Mouse (Mus musculus): ENCODE data around the gene Erc2.

Erc2 gene

GRCm38 (mm10) chr14:28323243-28323642 lies 701.0 kb downstream of the Erc2 start:
- Histone ChIP-seq H3K36me3 (ENCODE audit: control insufficient read depth, insufficient read depth, low read length, poor library complexity, severe bottlenecking) (no peaks in the 10 kb centered on the region), H3K27me3 (ENCODE audit: control insufficient read depth, insufficient read depth, low read length, poor library complexity, severe bottlenecking) (no peaks in the 10 kb centered on the region)
- DNase-seq (ENCODE audit: low read depth, low spot score) = no peak

- Histone ChIP-seq H3K27me3 (ENCODE audit: control insufficient read depth, insufficient read depth, low read length, poor library complexity, severe bottlenecking) (no peaks in the 10 kb centered on the region), H3K36me3 (ENCODE audit: control insufficient read depth, insufficient read depth, low read length, poor library complexity, severe bottlenecking) (no peaks in the 10 kb centered on the region)
- no peak for DNase-seq (ENCODE audit: low read depth, low spot score)
Observed at GRCm38 (mm10) chr14:28323727-28324126, 701.5 kb downstream of the Erc2 start.

GRCm38 (mm10) chr14:28326456-28326855 lies 704.2 kb downstream of the Erc2 start:
- DNase-seq (ENCODE audit: low read depth, low spot score) = no peak
- Histone ChIP-seq H3K27me3 (ENCODE audit: control insufficient read depth, insufficient read depth, low read length, poor library complexity, severe bottlenecking) (no peaks in the 10 kb centered on the region), H3K36me3 (ENCODE audit: control insufficient read depth, insufficient read depth, low read length, poor library complexity, severe bottlenecking) (no peaks in the 10 kb centered on the region)

GRCm38 (mm10) chr14:28328512-28328911 lies 706.3 kb downstream of the Erc2 start:
- Histone ChIP-seq H3K27me3 (ENCODE audit: control insufficient read depth, insufficient read depth, low read length, poor library complexity, severe bottlenecking) (no peaks in the 10 kb centered on the region), H3K36me3 (ENCODE audit: control insufficient read depth, insufficient read depth, low read length, poor library complexity, severe bottlenecking) (no peaks in the 10 kb centered on the region)
- DNase-seq (ENCODE audit: low read depth, low spot score) = no peak

- Histone ChIP-seq H3K27me3 (ENCODE audit: control insufficient read depth, insufficient read depth, low read length, poor library complexity, severe bottlenecking) (no peaks in the 10 kb centered on the region), H3K36me3 (ENCODE audit: control insufficient read depth, insufficient read depth, low read length, poor library complexity, severe bottlenecking) (no peaks in the 10 kb centered on the region)
- DNase-seq (ENCODE audit: low read depth, low spot score) = no peak
Observed at GRCm38 (mm10) chr14:28331108-28331507, 708.9 kb downstream of the Erc2 start.

- DNase-seq (ENCODE audit: low read depth, low spot score) = no peak
- Histone ChIP-seq H3K27me3 (ENCODE audit: control insufficient read depth, insufficient read depth, low read length, poor library complexity, severe bottlenecking) (no peaks in the 10 kb centered on the region), H3K36me3 (ENCODE audit: control insufficient read depth, insufficient read depth, low read length, poor library complexity, severe bottlenecking) (no peaks in the 10 kb centered on the region)
Observed at GRCm38 (mm10) chr14:28332351-28332953, 710.2 kb downstream of the Erc2 start.

GRCm38 (mm10) chr14:28339146-28339545 lies 716.9 kb downstream of the Erc2 start:
- DNase-seq (ENCODE audit: low read depth, low spot score) = no peak
- no peaks in the 10 kb centered on the region for H3K27me3 ChIP-seq (ENCODE audit: control insufficient read depth, insufficient read depth, low read length, poor library complexity, severe bottlenecking)
- H3K36me3 ChIP-seq (ENCODE audit: control insufficient read depth, insufficient read depth, low read length, poor library complexity, severe bottlenecking) = no peaks in the 10 kb centered on the region

GRCm38 (mm10) chr14:28349129-28349528 lies 726.9 kb downstream of the Erc2 start:
- no peak for DNase-seq (ENCODE audit: low read depth, low spot score)
- no peaks in the 10 kb centered on the region for H3K27me3 ChIP-seq (ENCODE audit: control insufficient read depth, insufficient read depth, low read length, poor library complexity, severe bottlenecking)
- H3K36me3 ChIP-seq (ENCODE audit: control insufficient read depth, insufficient read depth, low read length, poor library complexity, severe bottlenecking) = no peaks in the 10 kb centered on the region

- no peaks in the 10 kb centered on the region for H3K27me3 ChIP-seq (ENCODE audit: control insufficient read depth, insufficient read depth, low read length, poor library complexity, severe bottlenecking)
- H3K36me3 ChIP-seq (ENCODE audit: control insufficient read depth, insufficient read depth, low read length, poor library complexity, severe bottlenecking) = no peaks in the 10 kb centered on the region
- no peak for DNase-seq (ENCODE audit: low read depth, low spot score)
Observed at GRCm38 (mm10) chr14:28356031-28356430, 733.8 kb downstream of the Erc2 start.

- H3K36me3 ChIP-seq (ENCODE audit: control insufficient read depth, insufficient read depth, low read length, poor library complexity, severe bottlenecking) = no peaks in the 10 kb centered on the region
- no peak for DNase-seq (ENCODE audit: low read depth, low spot score)
- no peaks in the 10 kb centered on the region for H3K27me3 ChIP-seq (ENCODE audit: control insufficient read depth, insufficient read depth, low read length, poor library complexity, severe bottlenecking)
Observed at GRCm38 (mm10) chr14:28359502-28359901, 737.3 kb downstream of the Erc2 start.

- Histone ChIP-seq H3K27me3 (ENCODE audit: control insufficient read depth, insufficient read depth, low read length, poor library complexity, severe bottlenecking) (no peaks in the 10 kb centered on the region), H3K36me3 (ENCODE audit: control insufficient read depth, insufficient read depth, low read length, poor library complexity, severe bottlenecking) (no peaks in the 10 kb centered on the region)
- DNase-seq (ENCODE audit: low read depth, low spot score) = no peak
Observed at GRCm38 (mm10) chr14:28359983-28360382, 737.8 kb downstream of the Erc2 start.

GRCm38 (mm10) chr14:28362336-28362735 lies 740.1 kb downstream of the Erc2 start:
- H3K27me3 ChIP-seq (ENCODE audit: control insufficient read depth, insufficient read depth, low read length, poor library complexity, severe bottlenecking) = no peaks in the 10 kb centered on the region
- no peaks in the 10 kb centered on the region for H3K36me3 ChIP-seq (ENCODE audit: control insufficient read depth, insufficient read depth, low read length, poor library complexity, severe bottlenecking)
- DNase-seq (ENCODE audit: low read depth, low spot score) = no peak

GRCm38 (mm10) chr14:28370713-28371112 lies 748.5 kb downstream of the Erc2 start:
- DNase-seq (ENCODE audit: low read depth, low spot score) = no peak
- no peaks in the 10 kb centered on the region for H3K36me3 ChIP-seq (ENCODE audit: control insufficient read depth, insufficient read depth, low read length, poor library complexity, severe bottlenecking)
- no peaks in the 10 kb centered on the region for H3K27me3 ChIP-seq (ENCODE audit: control insufficient read depth, insufficient read depth, low read length, poor library complexity, severe bottlenecking)

GRCm38 (mm10) chr14:28371651-28372050 lies 749.4 kb downstream of the Erc2 start:
- Histone ChIP-seq H3K36me3 (ENCODE audit: control insufficient read depth, insufficient read depth, low read length, poor library complexity, severe bottlenecking) (no peaks in the 10 kb centered on the region), H3K27me3 (ENCODE audit: control insufficient read depth, insufficient read depth, low read length, poor library complexity, severe bottlenecking) (no peaks in the 10 kb centered on the region)
- DNase-seq (ENCODE audit: low read depth, low spot score) = no peak

- no peaks in the 10 kb centered on the region for H3K27me3 ChIP-seq (ENCODE audit: control insufficient read depth, insufficient read depth, low read length, poor library complexity, severe bottlenecking)
- H3K36me3 ChIP-seq (ENCODE audit: control insufficient read depth, insufficient read depth, low read length, poor library complexity, severe bottlenecking) = no peaks in the 10 kb centered on the region
- DNase-seq (ENCODE audit: low read depth, low spot score) = no peak
Observed at GRCm38 (mm10) chr14:28375642-28376091, 753.4 kb downstream of the Erc2 start.

GRCm38 (mm10) chr14:28376208-28376805 lies 754.1 kb downstream of the Erc2 start:
- no peaks in the 10 kb centered on the region for H3K27me3 ChIP-seq (ENCODE audit: control insufficient read depth, insufficient read depth, low read length, poor library complexity, severe bottlenecking)
- H3K36me3 ChIP-seq (ENCODE audit: control insufficient read depth, insufficient read depth, low read length, poor library complexity, severe bottlenecking) = no peaks in the 10 kb centered on the region
- DNase-seq (ENCODE audit: low read depth, low spot score) = no peak

Data from splenic B cell, adult 2 months (primary cell).